Mouse (Mus musculus): Measurements from ENCODE around the gene Gadd45b. TPM values are rescaled to one million over a fixed set of nuclear protein-coding genes. Genes with fewer than 3 reads are reported as not detected.

Gadd45b gene
- polyA plus RNA-seq, 1 experiment from 2014 or later = 5.8 TPM

DNA sequence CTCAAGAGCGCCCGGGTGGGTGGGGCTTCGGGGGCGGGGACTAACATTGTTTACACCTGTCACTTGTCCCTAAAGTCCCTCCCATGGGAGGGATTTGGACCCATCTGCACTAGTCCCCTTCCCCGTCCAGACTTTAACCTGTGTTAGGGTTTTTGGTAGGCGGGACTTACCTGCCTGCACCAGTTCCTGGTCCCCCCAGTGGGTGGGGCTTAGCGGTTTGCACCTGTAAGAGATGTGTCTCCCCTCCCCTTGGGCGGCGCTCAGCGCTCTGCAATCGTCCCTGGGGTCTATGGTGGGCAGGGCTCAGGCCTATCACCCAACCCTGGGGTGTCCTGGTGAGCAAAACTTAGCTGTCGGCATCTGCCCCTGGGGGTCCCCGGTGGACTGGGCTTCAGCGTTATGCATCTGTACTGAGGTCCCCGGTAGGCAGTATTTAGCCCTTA, 12.5 kb upstream of the Gadd45b start:
- peak overlapping the region; percentile 86 for H3K9ac ChIP-seq (replicated peaks; ENCODE audit: low read depth, low read length)
- no peaks in the 10 kb centered on the region for H3K27me3 ChIP-seq (replicated peaks; ENCODE audit: control insufficient read depth, insufficient read depth, low read length)
- no peaks in the 10 kb centered on the region for H3K9me3 ChIP-seq (ENCODE audit: control insufficient read depth, low read length)
- H3K4me2 ChIP-seq (ENCODE audit: low read length) = peak overlapping the region; percentile 81
- no peaks in the 10 kb centered on the region for H3K36me3 ChIP-seq (ENCODE audit: control insufficient read depth, insufficient read depth)
- peak overlapping the region; percentile 78 for H3K4me3 ChIP-seq (replicated peaks; ENCODE audit: low read length)
- peak overlapping the region; percentile 69 for H3K27ac ChIP-seq (ENCODE audit: low read length)
- H3K4me1 ChIP-seq (replicated peaks; ENCODE audit: control insufficient read depth, insufficient read depth, low read length) = peaks cover 28% of the 10 kb centered on the region
- WGBS = 0% methylated on average over 15 of the region's 15 CpGs
- ATAC-seq = peak; percentile 26; the same call in 1 of the 2 replicates

DNA sequence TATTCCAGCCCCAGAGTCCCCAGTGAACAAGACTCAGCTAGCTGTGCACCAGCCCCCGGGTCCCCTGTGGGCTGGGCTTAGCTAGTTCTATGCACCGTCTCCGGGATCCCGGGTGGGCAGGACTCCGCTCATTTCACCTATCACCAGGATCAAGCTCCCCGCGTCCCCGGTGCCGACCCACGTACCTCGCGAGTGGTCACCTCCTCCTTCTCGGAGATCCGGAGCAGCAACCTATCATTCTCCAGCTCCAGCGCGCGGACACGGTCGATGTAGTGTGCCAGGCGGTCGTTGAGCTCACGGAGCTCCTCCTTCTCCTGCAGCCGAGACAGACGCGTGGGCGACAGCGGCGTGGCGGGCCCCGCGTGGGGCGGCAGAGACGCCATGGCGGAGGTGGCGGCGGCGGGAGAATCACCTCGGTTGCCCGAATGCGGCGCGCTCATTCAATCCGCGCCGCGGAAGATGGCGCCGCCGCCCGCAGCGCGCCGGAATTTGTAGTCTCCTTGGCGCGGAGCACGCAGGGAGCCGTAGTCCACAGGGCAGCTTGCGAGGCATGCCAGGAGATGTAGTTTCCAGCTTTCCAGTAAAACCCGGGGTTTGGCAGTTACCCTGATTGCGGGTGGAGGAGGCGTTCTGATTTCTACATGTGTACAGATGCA, 12.0 kb upstream of the Gadd45b start, which contains the start of gene Lmnb2:
Gene Lmnb2 (minus strand): TSS at position 467 of the 656 bp plus-strand sequence.
- H3K4me2 ChIP-seq (ENCODE audit: low read length) = peak within 1 kb of the TSS; percentile 81
- peak within 1 kb of the TSS; percentile 86 for H3K9ac ChIP-seq (replicated peaks; ENCODE audit: low read depth, low read length)
- H3K4me1 ChIP-seq (replicated peaks; ENCODE audit: control insufficient read depth, insufficient read depth, low read length) = peaks cover 28% of the 10 kb centered on the region
- peak within 1 kb of the TSS; percentile 69 for H3K27ac ChIP-seq (ENCODE audit: low read length)
- no peaks in the 10 kb centered on the region for H3K27me3 ChIP-seq (replicated peaks; ENCODE audit: control insufficient read depth, insufficient read depth, low read length)
- WGBS = under 1% methylated on average over 61 of the region's 61 CpGs
- no peaks in the 10 kb centered on the region for H3K36me3 ChIP-seq (ENCODE audit: control insufficient read depth, insufficient read depth)
- H3K9me3 ChIP-seq (ENCODE audit: control insufficient read depth, low read length) = no peaks in the 10 kb centered on the region
- peak; percentile 88 for ATAC-seq
- peak within 1 kb of the TSS; percentile 78 for H3K4me3 ChIP-seq (replicated peaks; ENCODE audit: low read length)

DNA sequence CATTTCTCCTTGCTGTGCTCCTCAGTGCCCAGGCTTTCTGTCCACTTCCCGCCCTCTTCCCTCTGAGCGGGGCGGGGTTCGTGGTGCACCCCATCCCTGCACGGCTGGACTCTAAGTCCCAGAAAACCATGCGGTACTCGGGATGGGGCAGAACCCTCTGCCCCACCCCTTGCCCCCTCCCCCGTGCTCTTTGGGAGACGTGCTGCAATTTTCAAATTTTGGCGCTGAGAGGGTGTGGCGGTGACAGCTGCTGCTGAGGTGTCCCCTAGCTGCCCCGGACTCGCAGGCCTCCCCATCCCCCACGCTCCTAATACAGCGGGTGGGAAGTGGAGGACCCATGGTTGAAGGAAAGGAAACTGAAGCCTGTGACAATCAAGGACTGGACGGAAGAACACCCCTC, 8.0 kb upstream of the Gadd45b start:
- 5% methylated on average over 16 of the region's 16 CpGs for WGBS
- no peaks in the 10 kb centered on the region for H3K36me3 ChIP-seq (ENCODE audit: control insufficient read depth, insufficient read depth)
- no peak for ATAC-seq
- no peaks in the 10 kb centered on the region for H3K27me3 ChIP-seq (replicated peaks; ENCODE audit: control insufficient read depth, insufficient read depth, low read length)
- H3K9ac ChIP-seq (replicated peaks; ENCODE audit: low read depth, low read length) = peak overlapping the region; percentile 12
- no peaks in the 10 kb centered on the region; the same call in 1 of the 2 replicates for H3K9me3 ChIP-seq (ENCODE audit: control insufficient read depth, low read length)
- H3K4me2 ChIP-seq (ENCODE audit: low read length) = peak overlapping the region; percentile 37
- peaks cover 16% of the 10 kb centered on the region for H3K4me1 ChIP-seq (replicated peaks; ENCODE audit: control insufficient read depth, insufficient read depth, low read length)
- H3K4me3 ChIP-seq (replicated peaks; ENCODE audit: low read length) = no peak overlapping the region
- H3K27ac ChIP-seq (ENCODE audit: low read length) = no peak overlapping the region

GRCm38 (mm10) chr10:80925472-80925871, 4.4 kb upstream of the Gadd45b start:
- no peak overlapping the region for H3K27ac ChIP-seq (ENCODE audit: low read length)
- H3K36me3 ChIP-seq (ENCODE audit: control insufficient read depth, insufficient read depth) = no peaks in the 10 kb centered on the region
- H3K4me3 ChIP-seq (replicated peaks; ENCODE audit: low read length) = no peak overlapping the region
- H3K9ac ChIP-seq (replicated peaks; ENCODE audit: low read depth, low read length) = no peak overlapping the region
- H3K4me1 ChIP-seq (replicated peaks; ENCODE audit: control insufficient read depth, insufficient read depth, low read length) = peaks cover 21% of the 10 kb centered on the region
- H3K27me3 ChIP-seq (replicated peaks; ENCODE audit: control insufficient read depth, insufficient read depth, low read length) = no peaks in the 10 kb centered on the region
- no peaks in the 10 kb centered on the region; the same call in 1 of the 2 replicates for H3K9me3 ChIP-seq (ENCODE audit: control insufficient read depth, low read length)
- no peak for ATAC-seq
- WGBS = 44% methylated on average over 3 of the region's 3 CpGs
- no peak overlapping the region for H3K4me2 ChIP-seq (ENCODE audit: low read length)

GRCm38 (mm10) chr10:80928586-80929298, 1.1 kb upstream of the Gadd45b start:
- WGBS = under 1% methylated on average over 48 of the region's 48 CpGs
- ATAC-seq = peak; percentile 41

DNA sequence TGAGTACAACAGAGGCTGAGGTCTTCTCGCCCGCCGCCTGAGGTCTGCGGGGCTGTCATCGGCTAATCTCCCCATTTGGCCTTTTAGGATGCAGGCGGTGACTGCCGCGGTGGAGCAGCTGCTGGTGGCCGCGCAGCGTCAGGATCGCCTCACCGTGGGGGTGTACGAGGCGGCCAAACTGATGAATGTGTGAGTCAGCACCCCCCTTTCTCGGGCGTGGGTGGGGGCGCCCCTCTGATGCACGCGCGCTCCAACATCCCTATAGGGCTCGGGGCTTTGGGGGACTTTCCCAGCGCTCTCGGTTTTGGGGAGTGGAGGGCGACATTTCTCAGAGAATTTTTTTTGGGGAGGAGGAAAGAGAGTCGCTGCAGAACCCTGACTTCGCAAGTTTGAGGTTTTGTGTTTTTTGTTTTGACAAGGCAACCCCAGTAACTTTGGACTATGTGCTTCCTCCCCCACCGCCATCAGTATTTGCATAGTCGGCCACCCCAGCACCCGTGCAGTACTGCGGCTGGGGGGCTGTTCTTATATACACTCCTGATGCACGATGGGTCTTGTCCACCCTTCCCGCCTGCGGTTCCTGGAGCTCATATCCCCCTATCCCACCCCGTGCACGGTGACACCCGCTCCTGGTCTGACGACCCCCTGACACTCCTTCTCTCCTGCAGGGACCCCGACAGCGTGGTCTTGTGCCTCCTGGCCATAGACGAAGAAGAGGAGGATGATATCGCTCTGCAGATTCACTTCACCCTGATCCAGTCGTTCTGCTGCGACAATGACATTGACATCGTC, 684 bp downstream of the Gadd45b start:
- under 1% methylated on average over 45 of the region's 45 CpGs for WGBS
- Histone ChIP-seq H3K4me1 (replicated peaks; ENCODE audit: control insufficient read depth, insufficient read depth, low read length) (peaks cover 50% of the 10 kb centered on the region), H3K27me3 (replicated peaks; ENCODE audit: control insufficient read depth, insufficient read depth, low read length) (peaks cover 33% of the 10 kb centered on the region), H3K36me3 (ENCODE audit: control insufficient read depth, insufficient read depth) (no peaks in the 10 kb centered on the region), H3K4me2 (ENCODE audit: low read length) (peak overlapping the region; percentile 68), H3K27ac (ENCODE audit: low read length) (no peak overlapping the region), H3K4me3 (replicated peaks; ENCODE audit: low read length) (peak overlapping the region; percentile 39), H3K9ac (replicated peaks; ENCODE audit: low read depth, low read length) (peak overlapping the region; percentile 35), H3K9me3 (ENCODE audit: control insufficient read depth, low read length) (no peaks in the 10 kb centered on the region)
- no peak; the same call in 1 of the 2 replicates for ATAC-seq

More at GRCm38 (mm10) chr10:80928586-80929298, 1.1 kb upstream of the Gadd45b start:
- H3K4me3 ChIP-seq (replicated peaks; ENCODE audit: low read length) = peak overlapping the region; percentile 61
- peaks cover 48% of the 10 kb centered on the region for H3K4me1 ChIP-seq (replicated peaks; ENCODE audit: control insufficient read depth, insufficient read depth, low read length)
- H3K36me3 ChIP-seq (ENCODE audit: control insufficient read depth, insufficient read depth) = no peaks in the 10 kb centered on the region
- peak overlapping the region; percentile 88 for H3K9ac ChIP-seq (replicated peaks; ENCODE audit: low read depth, low read length)
- peaks cover 24% of the 10 kb centered on the region for H3K27me3 ChIP-seq (replicated peaks; ENCODE audit: control insufficient read depth, insufficient read depth, low read length)
- peak overlapping the region; percentile 91 for H3K4me2 ChIP-seq (ENCODE audit: low read length)
- peak overlapping the region; percentile 61 for H3K27ac ChIP-seq (ENCODE audit: low read length)
- H3K9me3 ChIP-seq (ENCODE audit: control insufficient read depth, low read length) = no peaks in the 10 kb centered on the region; the same call in 1 of the 2 replicates

- Histone ChIP-seq H3K27ac (ENCODE audit: low read length) (no peak overlapping the region), H3K4me1 (replicated peaks; ENCODE audit: control insufficient read depth, insufficient read depth, low read length) (peaks cover 57% of the 10 kb centered on the region), H3K36me3 (ENCODE audit: control insufficient read depth, insufficient read depth) (no peaks in the 10 kb centered on the region), H3K9ac (replicated peaks; ENCODE audit: low read depth, low read length) (0 out of 2 replicates have a peak overlapping the region, but pooled peaks have one; percentile 23), H3K4me3 (replicated peaks; ENCODE audit: low read length) (peak overlapping the region; percentile 39), H3K4me2 (ENCODE audit: low read length) (peak overlapping the region; percentile 68), H3K27me3 (replicated peaks; ENCODE audit: control insufficient read depth, insufficient read depth, low read length) (peaks cover 35% of the 10 kb centered on the region), H3K9me3 (ENCODE audit: control insufficient read depth, low read length) (no peaks in the 10 kb centered on the region)
- ATAC-seq = no peak
- under 1% methylated on average over 12 of the region's 14 CpGs for WGBS
Measured at GRCm38 (mm10) chr10:80931153-80931671, 1.3 kb downstream of the Gadd45b start.

DNA sequence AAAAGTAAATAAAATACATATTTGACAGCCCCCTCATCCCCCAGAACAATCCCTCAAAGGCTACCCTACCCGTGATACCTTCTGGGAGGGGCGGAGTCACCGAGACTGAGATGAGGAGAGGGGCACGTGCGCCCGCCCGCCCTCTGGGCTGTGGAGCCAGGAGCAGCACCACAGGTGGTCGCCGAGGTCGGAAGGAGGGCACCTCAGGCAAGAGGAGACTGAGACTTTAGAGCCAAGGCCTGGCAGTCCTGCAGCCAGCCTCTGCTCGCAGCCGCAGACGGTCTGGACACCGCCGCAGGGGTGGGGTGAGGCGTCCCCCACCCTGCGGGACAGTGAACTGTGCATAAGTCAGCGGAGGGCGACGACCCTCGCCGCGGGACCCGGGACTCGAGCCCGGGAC, 1.8 kb downstream of the Gadd45b start:
- H3K36me3 ChIP-seq (ENCODE audit: control insufficient read depth, insufficient read depth) = no peaks in the 10 kb centered on the region
- H3K4me2 ChIP-seq (ENCODE audit: low read length) = peak overlapping the region; percentile 45
- H3K27ac ChIP-seq (ENCODE audit: low read length) = no peak overlapping the region
- H3K4me1 ChIP-seq (replicated peaks; ENCODE audit: control insufficient read depth, insufficient read depth, low read length) = peaks cover 62% of the 10 kb centered on the region
- H3K9ac ChIP-seq (replicated peaks; ENCODE audit: low read depth, low read length) = no peak overlapping the region
- under 1% methylated on average over 26 of the region's 26 CpGs for WGBS
- no peaks in the 10 kb centered on the region for H3K9me3 ChIP-seq (ENCODE audit: control insufficient read depth, low read length)
- ATAC-seq = no peak
- H3K27me3 ChIP-seq (replicated peaks; ENCODE audit: control insufficient read depth, insufficient read depth, low read length) = peaks cover 35% of the 10 kb centered on the region
- peak overlapping the region; percentile 24 for H3K4me3 ChIP-seq (replicated peaks; ENCODE audit: low read length)

Data from forebrain, embryonic 16.5 days (tissue).